In the genomic region with DNA sequence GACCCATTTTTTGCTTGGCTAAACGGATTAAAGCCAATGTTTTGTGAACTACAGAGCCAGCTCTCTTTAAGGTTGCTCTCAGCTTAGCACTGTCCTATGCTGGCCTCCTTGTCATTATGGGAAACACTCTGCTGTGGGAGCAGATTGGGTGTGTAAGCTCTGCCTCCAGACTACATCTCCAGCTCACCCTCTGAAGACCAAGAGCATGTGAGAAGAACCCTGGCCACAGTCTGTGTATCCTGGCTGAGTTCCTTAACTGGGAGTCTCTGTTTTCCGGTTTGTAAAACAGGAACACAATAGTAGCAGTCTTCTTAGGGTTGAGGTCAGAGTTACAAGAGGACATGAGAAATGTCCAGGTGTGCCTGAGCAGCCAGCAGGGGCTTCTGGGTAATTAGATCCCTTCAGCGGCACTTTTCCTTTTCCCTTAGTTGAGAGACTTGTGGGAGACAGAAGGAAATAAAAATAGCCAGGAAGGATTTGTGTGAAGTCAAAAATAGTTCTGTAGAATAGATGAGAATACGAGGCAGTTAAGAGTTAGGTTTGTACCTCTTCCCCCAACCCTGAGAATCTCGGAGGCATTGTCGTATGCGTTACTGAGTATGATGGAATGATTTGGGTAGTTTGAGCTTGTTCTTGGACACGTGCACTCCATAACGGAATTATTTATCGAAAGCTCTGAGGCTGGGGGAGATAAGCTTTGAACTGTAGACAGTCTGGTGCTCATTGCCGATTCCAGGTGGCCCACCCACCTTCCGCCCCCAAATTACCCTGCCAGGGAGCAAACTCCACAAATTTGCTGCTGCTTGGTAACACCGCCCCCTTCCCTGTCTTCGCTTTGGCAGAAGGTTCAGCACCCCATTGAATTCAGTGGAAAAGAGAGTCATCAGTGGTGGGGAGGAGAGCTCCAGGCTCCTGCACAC, we compare ENCODE assay signal across 18 mouse cellular contexts.
A peak's percentile ranks its signal among the peaks of the same experiment; 100 is the strongest.
DNase-seq lines count a peak whose midpoint lies in the region; ATAC-seq lines count a peak whose summit lies in the region.
"Had no signal": no experiment of that assay in that cellular context is flagged by ENCODE, and none has a peak within 500 bp of the region (broad histone marks: within the 10 kb centered on the region; RNA-seq: fewer than 3 reads in every experiment).

No protein-coding gene starts in this region.

- intact Hi-C loops in left cerebral cortex, postnatal 14 days (cut with DNase I), result no loop called here

- 81% methylated on average over 14 of the region's 14 CpGs for WGBS in liver, embryonic 11.5 days

- no peaks in the 10 kb centered on the region for H3K4me1 ChIP-seq in liver, embryonic 11.5 days (replicated peaks; ENCODE audit: control insufficient read depth, insufficient read depth, low read length)
- H3K4me1 ChIP-seq: hindbrain, embryonic 13.5 days; intestine, embryonic 15.5 days; limb, embryonic 13.5 days; midbrain, embryonic 10.5 days; neural tube, embryonic 15.5 days had no signal

- H3K27me3 ChIP-seq in liver, embryonic 11.5 days (replicated peaks; ENCODE audit: control insufficient read depth, insufficient read depth, low read length), result no peaks in the 10 kb centered on the region
- H3K27me3 ChIP-seq: hindbrain, embryonic 13.5 days; intestine, embryonic 15.5 days; limb, embryonic 13.5 days; neural tube, embryonic 15.5 days had no signal

- H3K27ac ChIP-seq in liver, embryonic 11.5 days (ENCODE audit: low read depth, low read length), result no peak overlapping the region
- H3K27ac ChIP-seq: heart, adult 2 months; hindbrain, embryonic 13.5 days; intestine, embryonic 15.5 days; kidney, postnatal 0 days; limb, embryonic 13.5 days; midbrain, embryonic 10.5 days; neural tube, embryonic 15.5 days had no signal

- ATAC-seq in liver, embryonic 11.5 days (replicated peaks; ENCODE audit: low FRiP score), result no peak
- ATAC-seq: intestine, embryonic 15.5 days had no signal

- no peak overlapping the region for H3K4me2 ChIP-seq in liver, embryonic 11.5 days
- H3K4me2 ChIP-seq: hindbrain, embryonic 13.5 days; intestine, embryonic 15.5 days; limb, embryonic 13.5 days; neural tube, embryonic 15.5 days had no signal

- no peak overlapping the region for H3K9ac ChIP-seq in liver, embryonic 11.5 days (ENCODE audit: low read depth, low read length)
- H3K9ac ChIP-seq: hindbrain, embryonic 13.5 days; intestine, embryonic 15.5 days; limb, embryonic 13.5 days; neural tube, embryonic 15.5 days had no signal

- no peaks in the 10 kb centered on the region for H3K9me3 ChIP-seq in liver, embryonic 11.5 days (ENCODE audit: control insufficient read depth, low read length)
- H3K9me3 ChIP-seq: hindbrain, embryonic 13.5 days; intestine, embryonic 15.5 days; limb, embryonic 13.5 days; midbrain, embryonic 10.5 days; neural tube, embryonic 15.5 days had no signal

- H3K36me3 ChIP-seq in liver, embryonic 11.5 days (ENCODE audit: control insufficient read depth, insufficient read depth, low read length), result no peaks in the 10 kb centered on the region
- H3K36me3 ChIP-seq: intestine, embryonic 15.5 days; limb, embryonic 13.5 days; midbrain, embryonic 10.5 days; neural tube, embryonic 15.5 days had no signal

- no peak overlapping the region for H3K4me3 ChIP-seq in liver, embryonic 11.5 days (ENCODE audit: low read depth, low read length)
- H3K4me3 ChIP-seq: heart, adult 2 months; hindbrain, embryonic 13.5 days; intestine, embryonic 15.5 days; limb, embryonic 13.5 days; midbrain, embryonic 10.5 days; neural tube, embryonic 15.5 days had no signal

- peak; percentile 42 to 60 for DNase-seq in frontal cortex, postnatal 25 days (ENCODE audit: low spot score in 2 of 2)
- peak; percentile 87 for DNase-seq in layer of hippocampus, adult 9-11 months
- peak; percentile 51 to 52 for DNase-seq in left cerebral cortex, postnatal 14 days (ENCODE audit: low spot score in 2 of 2)
- peak; percentile 88 for DNase-seq in telencephalon, adult 2 months (ENCODE audit: low read depth, low spot score)
- no peak for DNase-seq in cerebellum, postnatal 14 days
- no peak for DNase-seq in kidney, postnatal 25 days
- DNase-seq in liver, embryonic 11.5 days (ENCODE audit: low spot score), result no peak
- DNase-seq: adrenal gland, postnatal 14 days; cerebellum, postnatal 36 days; heart, adult 2 months; lung, postnatal 14 days; thymus, adult 2 months had no signal

Comparison
In these comparisons a context has a peak if more than half of its experiments do, and no peak if none do; other contexts are left out.
1. DNase-seq: peak in frontal cortex, postnatal 25 days (2 of 2), layer of hippocampus, adult 9-11 months (single experiment), left cerebral cortex, postnatal 14 days (2 of 2) and telencephalon, adult 2 months (single experiment); none in cerebellum, postnatal 14 days (0 of 2), kidney, postnatal 25 days (0 of 2) and liver, embryonic 11.5 days (single experiment).